Mouse (Mus musculus) gastrocnemius, postnatal 4 days (tissue): ENCODE data around the gene Gm11487. TPM values are rescaled to one million over a fixed set of nuclear protein-coding genes. Genes with fewer than 3 reads are reported as not detected.
"Not testable (repeated sequence)": the region's sequence is repeated elsewhere in the genome, so short reads cannot be mapped to it uniquely, and the experiment has no call there.

Experiments used
- DNase-seq, 2 experiments: peaks; one replicate each; pipeline ENCODE4 v3.0.0; 2021 to 2022; ENCODE audit warnings: low spot score in 2 of 2, mixed read lengths in 2 of 2
- long read RNA-seq, 2 experiments: library from polyadenylated mRNA; stranded (forward); transcript quantifications; one replicate each; pipeline ENCODE4 v2.0.0; 2021
- total RNA-seq, 2 experiments: library from RNA; stranded (reverse); gene quantifications; 2 replicates each; pipeline ENCODE4 v1.2.3; 2021

Gm11487 gene
- not detected for total RNA-seq
- long read RNA-seq, experiment 1: 0 reads
- long read RNA-seq, experiment 2: 0 reads

GRCm38 (mm10) chr4:73404972-73405371 is at the start of gene Gm11487:
Gene Gm11487, minus strand, starts transcription at chr4:73405072.
- not testable (repeated sequence) for DNase-seq

GRCm38 (mm10) chr4:73444715-73445114 is 39.8 kb upstream of the Gm11487 start:
- DNase-seq: no peak

- DNase-seq: no peak
Observed at GRCm38 (mm10) chr4:73442568-73442967, 37.7 kb upstream of the Gm11487 start.

- DNase-seq: no peak
Observed at GRCm38 (mm10) chr4:73425903-73426302, 21.0 kb upstream of the Gm11487 start.

GRCm38 (mm10) chr4:73423049-73423448 is 18.2 kb upstream of the Gm11487 start:
- no peak for DNase-seq

GRCm38 (mm10) chr4:73366534-73366933 is 38.3 kb downstream of the Gm11487 start:
- DNase-seq: no peak

Other genes starting within 250 kb of the Gm11487 start
- not detected for gene Gm11238, start 202.8 kb upstream of the Gm11487 start, total RNA-seq
- not detected for gene Gm11237, start 217.9 kb upstream of the Gm11487 start, total RNA-seq
- not detected for gene Gm11236, start 233.0 kb upstream of the Gm11487 start, total RNA-seq